Mouse (Mus musculus): ENCODE results near the gene Nudt21. TPM values are rescaled to one million over a fixed set of nuclear protein-coding genes. Genes with fewer than 3 reads are reported as not detected.

The Nudt21 gene
- polyA plus RNA-seq, 1 experiment from 2014 or later: 155 TPM

Other genes with a start within 250 kb of the Nudt21 start
- gene Gnao1, start 227.1 kb downstream of the Nudt21 start, polyA plus RNA-seq (2016; fragmentation: Nextera tagmentation; extraction: Ambion mirVana): 8.1 and 8.6 TPM in 2 replicates
- gene Amfr, start 24.2 kb downstream of the Nudt21 start, polyA plus RNA-seq (2016; fragmentation: Nextera tagmentation; extraction: Ambion mirVana): 37.6 and 39.1 TPM in 2 replicates
- gene Ogfod1, start 167 bp upstream of the Nudt21 start, polyA plus RNA-seq (2016; fragmentation: Nextera tagmentation; extraction: Ambion mirVana): 14.0 and 14.4 TPM in 2 replicates
- 12.6 and 16.6 TPM in 2 replicates for gene Bbs2, start 61.9 kb upstream of the Nudt21 start, polyA plus RNA-seq (2016; fragmentation: Nextera tagmentation; extraction: Ambion mirVana)
- gene Mt4, start 100.2 kb upstream of the Nudt21 start, polyA plus RNA-seq (2016; fragmentation: Nextera tagmentation; extraction: Ambion mirVana): not detected in 2 replicates
- gene Mt3, start 115.6 kb upstream of the Nudt21 start, polyA plus RNA-seq (2016; fragmentation: Nextera tagmentation; extraction: Ambion mirVana): 4.9 and 10.0 TPM in 2 replicates
- 55.1 and 61.0 TPM in 2 replicates for gene Mt2, start 135.6 kb upstream of the Nudt21 start, polyA plus RNA-seq (2016; fragmentation: Nextera tagmentation; extraction: Ambion mirVana)
- gene Mt1, start 142.1 kb upstream of the Nudt21 start, polyA plus RNA-seq (2016; fragmentation: Nextera tagmentation; extraction: Ambion mirVana): 184 and 196 TPM in 2 replicates
- 150 and 152 TPM in 2 replicates for gene Nup93, start 177.5 kb upstream of the Nudt21 start, polyA plus RNA-seq (2016; fragmentation: Nextera tagmentation; extraction: Ambion mirVana)